Mouse (Mus musculus): Measurements from ENCODE around the gene Lrrc25. TPM values are rescaled to one million over a fixed set of nuclear protein-coding genes. Genes with fewer than 3 reads are reported as not detected.
A peak's percentile ranks its signal among the peaks of the same experiment; 100 is the strongest.

Gene Lrrc25
- polyA plus RNA-seq, 2 experiments, result 3.2 to 3.5 TPM

- DNase-seq (ENCODE audit: low spot score), result no peak
- 85% methylated on average over 17 of the region's 17 CpGs for WGBS
- H3K27ac ChIP-seq (replicated peaks; ENCODE audit: low read depth, low read length), result no peak overlapping the region
- H3K9me3 ChIP-seq (ENCODE audit: control insufficient read depth, low read length), result no peaks in the 10 kb centered on the region
- H3K9ac ChIP-seq (ENCODE audit: low read depth, low read length, severe bottlenecking), result peak overlapping the region; percentile 76; the same call in 1 of the 2 replicates
- ATAC-seq (ENCODE audit: low FRiP score, low read depth), result no peak
- no peaks in the 10 kb centered on the region for H3K27me3 ChIP-seq (ENCODE audit: control insufficient read depth, insufficient read depth, low read length)
- no peak for TF ChIP-seq POLR2A (IDR thresholded peaks at IDR 0.05; ENCODE audit: borderline replicate concordance, extremely low read depth, insufficient read depth, insufficient read length)
- peak overlapping the region; percentile 86 for H3K4me2 ChIP-seq (replicated peaks; ENCODE audit: low read depth, low read length, severe bottlenecking)
- peak overlapping the region; percentile 46 for H3K4me3 ChIP-seq (replicated peaks; ENCODE audit: low read length)
- H3K36me3 ChIP-seq (ENCODE audit: control insufficient read depth, insufficient read depth, low read length), result peaks cover 22% of the 10 kb centered on the region
- peaks cover 45% of the 10 kb centered on the region for H3K4me1 ChIP-seq (ENCODE audit: control insufficient read depth, insufficient read depth, low read length)
These were observed 19.1 kb upstream of the Lrrc25 start for GRCm38 (mm10) chr8:70596775-70597416.

GRCm38 (mm10) chr8:70597417-70598272 lies 18.3 kb upstream of the Lrrc25 start:
- Histone ChIP-seq H3K4me2 (replicated peaks; ENCODE audit: low read depth, low read length, severe bottlenecking) (peak overlapping the region; percentile 86), H3K4me3 (replicated peaks; ENCODE audit: low read length) (peak overlapping the region; percentile 46), H3K36me3 (ENCODE audit: control insufficient read depth, insufficient read depth, low read length) (peaks cover 22% of the 10 kb centered on the region), H3K4me1 (ENCODE audit: control insufficient read depth, insufficient read depth, low read length) (peaks cover 45% of the 10 kb centered on the region), H3K9me3 (ENCODE audit: control insufficient read depth, low read length) (no peaks in the 10 kb centered on the region), H3K27me3 (ENCODE audit: control insufficient read depth, insufficient read depth, low read length) (no peaks in the 10 kb centered on the region), H3K27ac (replicated peaks; ENCODE audit: low read depth, low read length) (0 out of 2 replicates have a peak overlapping the region, but pooled peaks have one; percentile 43), H3K9ac (ENCODE audit: low read depth, low read length, severe bottlenecking) (peak overlapping the region; percentile 76)
- WGBS, result 8% methylated on average over 37 of the region's 68 CpGs
- no peak for ATAC-seq (ENCODE audit: low FRiP score, low read depth)
- no peak for TF ChIP-seq POLR2A (IDR thresholded peaks at IDR 0.05; ENCODE audit: borderline replicate concordance, extremely low read depth, insufficient read depth, insufficient read length)
- no peak for DNase-seq (ENCODE audit: low spot score)

- H3K36me3 ChIP-seq (ENCODE audit: control insufficient read depth, insufficient read depth, low read length), result peaks cover 26% of the 10 kb centered on the region
- 3% methylated on average over 19 of the region's 29 CpGs for WGBS
- H3K4me1 ChIP-seq (ENCODE audit: control insufficient read depth, insufficient read depth, low read length), result peaks cover 44% of the 10 kb centered on the region
- peak overlapping the region; percentile 76 for H3K9ac ChIP-seq (ENCODE audit: low read depth, low read length, severe bottlenecking)
- H3K27me3 ChIP-seq (ENCODE audit: control insufficient read depth, insufficient read depth, low read length), result no peaks in the 10 kb centered on the region
- ATAC-seq (ENCODE audit: low FRiP score, low read depth) (peak; percentile 17; the same call in 1 of the 2 replicates), DNase-seq (ENCODE audit: low spot score) (peak; percentile 67)
- peak overlapping the region; percentile 46 for H3K4me3 ChIP-seq (replicated peaks; ENCODE audit: low read length)
- no peaks in the 10 kb centered on the region for H3K9me3 ChIP-seq (ENCODE audit: control insufficient read depth, low read length)
- H3K27ac ChIP-seq (replicated peaks; ENCODE audit: low read depth, low read length), result peak overlapping the region; percentile 43; the same call in 1 of the 2 replicates
- no peak for TF ChIP-seq POLR2A (IDR thresholded peaks at IDR 0.05; ENCODE audit: borderline replicate concordance, extremely low read depth, insufficient read depth, insufficient read length)
- peak overlapping the region; percentile 86 for H3K4me2 ChIP-seq (replicated peaks; ENCODE audit: low read depth, low read length, severe bottlenecking)
These were observed 17.7 kb upstream of the Lrrc25 start for GRCm38 (mm10) chr8:70598283-70598682.

- peaks cover 26% of the 10 kb centered on the region for H3K36me3 ChIP-seq (ENCODE audit: control insufficient read depth, insufficient read depth, low read length)
- H3K27me3 ChIP-seq (ENCODE audit: control insufficient read depth, insufficient read depth, low read length), result no peaks in the 10 kb centered on the region
- DNase-seq (ENCODE audit: low spot score) (no peak), ATAC-seq (ENCODE audit: low FRiP score, low read depth) (peak; percentile 5; the same call in 1 of the 2 replicates)
- H3K9me3 ChIP-seq (ENCODE audit: control insufficient read depth, low read length), result no peaks in the 10 kb centered on the region
- H3K9ac ChIP-seq (ENCODE audit: low read depth, low read length, severe bottlenecking), result peak overlapping the region; percentile 76
- H3K27ac ChIP-seq (replicated peaks; ENCODE audit: low read depth, low read length), result peak overlapping the region; percentile 43; the same call in 1 of the 2 replicates
- H3K4me1 ChIP-seq (ENCODE audit: control insufficient read depth, insufficient read depth, low read length), result peaks cover 39% of the 10 kb centered on the region
- peak overlapping the region; percentile 86 for H3K4me2 ChIP-seq (replicated peaks; ENCODE audit: low read depth, low read length, severe bottlenecking)
- TF ChIP-seq POLR2A (IDR thresholded peaks at IDR 0.05; ENCODE audit: borderline replicate concordance, extremely low read depth, insufficient read depth, insufficient read length), result no peak
- WGBS, result 17% methylated on average over 10 of the region's 10 CpGs
- H3K4me3 ChIP-seq (replicated peaks; ENCODE audit: low read length), result peak overlapping the region; percentile 46
These were observed 17.2 kb upstream of the Lrrc25 start for GRCm38 (mm10) chr8:70598722-70599121.

Measured in limb, embryonic 14.5 days (tissue).